Mouse (Mus musculus): ENCODE data around the gene Larp4b.
"Not testable (repeated sequence)": the region's sequence is repeated elsewhere in the genome, so short reads cannot be mapped to it uniquely, and the experiment has no call there.

Larp4b gene

DNA sequence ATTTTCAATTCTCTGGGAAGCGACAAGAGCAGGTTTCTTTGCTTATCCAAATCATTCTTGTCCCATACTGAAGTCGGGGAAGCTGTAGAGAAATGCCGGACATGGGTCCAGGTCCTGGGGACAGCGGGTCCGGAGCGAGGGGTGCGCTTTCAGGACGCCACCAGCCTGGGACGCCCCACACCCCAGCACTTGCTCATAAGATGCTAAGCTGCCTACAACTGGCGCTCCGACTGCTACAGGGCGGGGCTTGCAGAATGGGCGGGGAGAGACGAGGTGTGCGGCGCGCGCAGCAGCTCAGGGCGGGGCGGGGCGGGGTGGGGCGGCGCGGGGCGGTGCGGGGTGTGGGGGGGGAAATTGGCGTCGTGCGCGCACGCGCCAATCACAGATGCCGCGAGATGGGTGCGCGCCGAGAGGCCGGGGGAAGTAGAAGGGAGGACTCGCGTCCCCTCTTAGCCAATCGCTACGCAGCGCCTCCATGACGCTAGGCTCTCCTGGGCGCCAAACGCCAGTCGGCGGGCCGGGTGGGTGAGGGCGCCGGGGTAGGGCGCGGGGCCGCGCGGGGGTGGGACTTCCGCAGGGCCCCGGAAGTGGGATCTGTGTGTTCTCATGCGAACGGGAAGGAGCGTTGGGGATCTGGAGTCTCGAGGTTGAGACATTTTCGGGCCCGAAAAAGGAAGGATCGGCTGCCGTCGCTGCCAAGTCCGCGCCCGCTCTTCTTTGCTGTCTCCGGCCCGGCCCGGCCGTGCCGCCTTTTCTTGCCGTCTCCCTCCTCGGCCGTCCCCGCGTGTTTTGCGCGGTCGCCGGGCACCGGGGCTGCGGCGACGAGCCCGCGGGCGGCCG lies at the start of gene Larp4b:
Gene Larp4b (plus strand): TSS at position 566 of the 840 bp plus-strand sequence.
- peak; percentile 98 for DNase-seq

DNA sequence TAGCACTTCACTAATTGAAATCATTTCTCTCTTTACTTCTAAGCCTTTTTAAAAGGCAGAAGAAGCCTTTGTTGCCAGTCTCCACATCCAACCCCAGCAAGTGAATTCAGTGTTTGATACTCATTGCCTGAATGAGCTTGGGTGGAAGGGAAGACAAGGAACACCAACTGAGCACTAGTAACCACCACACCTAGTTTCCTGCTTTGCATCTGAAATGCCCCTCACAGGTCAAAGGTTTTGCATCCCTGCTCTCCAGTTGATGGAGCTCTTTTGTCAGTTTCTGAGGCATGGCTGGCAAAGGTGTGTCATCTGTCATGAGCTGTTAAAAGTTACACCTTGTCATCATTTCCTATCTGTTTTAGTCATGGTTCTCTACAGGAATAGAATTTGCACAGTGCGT lies 49.0 kb upstream of the Larp4b start:
- DNase-seq: no peak

GRCm38 (mm10) chr13:9052049-9052691 lies 41.5 kb upstream of the Larp4b start:
- not testable (repeated sequence) for DNase-seq

DNA sequence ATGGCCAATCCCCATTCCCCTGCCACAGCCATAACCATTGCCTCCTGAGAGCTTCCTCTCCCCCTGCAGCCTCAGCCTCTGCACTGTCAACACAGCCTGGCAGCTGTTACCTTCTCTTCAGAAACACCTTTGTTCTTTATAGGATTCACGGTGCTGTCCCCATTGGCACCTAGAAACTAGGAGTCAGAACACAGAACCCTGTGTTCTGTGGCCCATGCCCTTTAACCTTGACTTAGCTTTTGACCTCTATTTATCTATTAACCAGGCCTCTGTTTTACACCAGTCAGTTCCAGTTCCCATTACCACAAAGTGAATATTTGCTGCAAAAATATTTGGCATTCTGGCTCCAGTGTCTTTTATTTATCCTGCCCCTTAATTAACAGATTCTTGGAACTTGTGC lies 36.4 kb upstream of the Larp4b start:
- DNase-seq: no peak

GRCm38 (mm10) chr13:9058706-9059105 lies 35.0 kb upstream of the Larp4b start:
- DNase-seq: no peak

- DNase-seq: no peak
Measured at GRCm38 (mm10) chr13:9061394-9061793, 32.3 kb upstream of the Larp4b start.

GRCm38 (mm10) chr13:9064196-9064595 lies 29.5 kb upstream of the Larp4b start:
- no peak for DNase-seq

DNA sequence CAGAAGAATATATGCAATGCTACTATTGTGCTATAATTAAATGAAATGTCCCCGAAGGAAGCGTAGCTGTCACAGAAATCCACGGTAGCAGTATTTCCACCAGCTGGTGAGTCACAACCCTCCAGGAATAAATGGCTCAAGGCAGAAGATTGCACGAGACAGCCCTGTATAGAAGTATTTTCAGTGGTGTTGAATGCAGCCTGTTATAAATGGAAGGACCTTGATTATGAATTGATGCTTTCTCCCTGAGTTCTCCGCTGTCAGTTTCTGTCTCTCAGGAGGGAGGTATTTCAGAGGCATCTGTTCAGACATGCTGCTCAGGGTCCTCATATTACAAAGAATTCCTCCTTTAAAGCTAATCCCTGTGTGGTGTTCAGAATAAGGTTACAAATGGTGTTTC lies 27.6 kb upstream of the Larp4b start:
- no peak for DNase-seq

GRCm38 (mm10) chr13:9071008-9071407 lies 22.7 kb upstream of the Larp4b start:
- DNase-seq: no peak

DNA sequence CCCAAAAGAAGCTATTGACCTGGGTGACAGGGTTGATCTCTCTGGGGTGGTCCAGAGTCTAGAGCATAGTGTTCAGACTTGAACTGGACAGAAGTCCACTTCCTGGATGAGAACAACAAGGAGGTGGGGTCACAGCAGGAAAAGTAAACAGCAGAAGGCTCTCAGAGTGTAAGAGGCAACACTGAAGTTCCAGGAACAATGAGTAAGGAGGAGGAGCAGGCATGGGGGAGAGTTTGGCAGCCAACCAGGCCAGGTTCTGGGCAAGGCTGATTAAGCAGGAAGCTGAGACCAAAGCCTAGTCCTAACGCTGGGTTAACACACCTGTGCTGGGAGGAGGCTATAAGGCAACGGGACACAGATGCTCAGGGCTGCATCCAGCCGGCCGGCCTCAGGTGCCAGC lies 19.9 kb upstream of the Larp4b start:
- no peak for DNase-seq

DNA sequence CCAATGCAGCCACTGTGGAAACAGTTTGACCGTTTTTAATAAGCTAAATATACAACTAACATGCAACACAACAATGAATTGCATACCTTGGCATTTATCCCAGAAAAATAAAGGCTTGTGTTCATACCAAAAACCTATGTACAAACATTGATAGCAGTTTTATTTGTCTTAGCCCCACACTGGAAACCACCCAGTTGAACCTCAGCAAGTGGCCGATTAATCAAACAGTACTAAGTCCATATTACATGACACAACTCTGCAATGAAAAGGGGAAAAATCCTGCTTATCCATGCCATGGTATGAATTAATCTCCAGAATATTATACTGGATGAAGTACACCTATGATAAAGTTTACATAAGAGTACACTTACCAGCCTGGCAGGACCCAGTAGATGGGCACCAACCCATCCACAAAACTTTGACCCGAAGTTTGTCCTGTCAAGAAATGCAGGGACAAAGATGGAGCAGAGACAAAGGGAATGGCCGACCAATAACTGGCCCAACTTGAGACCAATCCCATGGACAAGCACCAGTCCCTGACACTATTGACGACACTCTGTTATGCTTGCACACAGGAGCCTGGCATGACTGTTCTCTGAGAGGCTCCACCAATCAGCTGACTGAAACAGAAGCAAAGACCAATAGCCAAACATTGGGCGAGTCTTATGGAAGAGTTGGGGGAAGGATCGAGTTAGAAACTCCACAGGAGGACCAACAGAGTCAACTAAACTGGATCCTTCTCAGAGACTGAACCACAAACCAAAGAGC lies 17.7 kb upstream of the Larp4b start:
- no peak for DNase-seq

GRCm38 (mm10) chr13:9082128-9082883 lies 11.4 kb upstream of the Larp4b start:
- no peak for DNase-seq

- peak; percentile 67 for DNase-seq
Measured at GRCm38 (mm10) chr13:9094186-9094980, 702 bp downstream of the Larp4b start.

- DNase-seq: no peak
Measured at GRCm38 (mm10) chr13:9099289-9099688, 5.6 kb downstream of the Larp4b start.

GRCm38 (mm10) chr13:9100517-9100916 lies 6.8 kb downstream of the Larp4b start:
- no peak for DNase-seq

- no peak for DNase-seq
Measured at GRCm38 (mm10) chr13:9106246-9106645, 12.6 kb downstream of the Larp4b start.

DNA sequence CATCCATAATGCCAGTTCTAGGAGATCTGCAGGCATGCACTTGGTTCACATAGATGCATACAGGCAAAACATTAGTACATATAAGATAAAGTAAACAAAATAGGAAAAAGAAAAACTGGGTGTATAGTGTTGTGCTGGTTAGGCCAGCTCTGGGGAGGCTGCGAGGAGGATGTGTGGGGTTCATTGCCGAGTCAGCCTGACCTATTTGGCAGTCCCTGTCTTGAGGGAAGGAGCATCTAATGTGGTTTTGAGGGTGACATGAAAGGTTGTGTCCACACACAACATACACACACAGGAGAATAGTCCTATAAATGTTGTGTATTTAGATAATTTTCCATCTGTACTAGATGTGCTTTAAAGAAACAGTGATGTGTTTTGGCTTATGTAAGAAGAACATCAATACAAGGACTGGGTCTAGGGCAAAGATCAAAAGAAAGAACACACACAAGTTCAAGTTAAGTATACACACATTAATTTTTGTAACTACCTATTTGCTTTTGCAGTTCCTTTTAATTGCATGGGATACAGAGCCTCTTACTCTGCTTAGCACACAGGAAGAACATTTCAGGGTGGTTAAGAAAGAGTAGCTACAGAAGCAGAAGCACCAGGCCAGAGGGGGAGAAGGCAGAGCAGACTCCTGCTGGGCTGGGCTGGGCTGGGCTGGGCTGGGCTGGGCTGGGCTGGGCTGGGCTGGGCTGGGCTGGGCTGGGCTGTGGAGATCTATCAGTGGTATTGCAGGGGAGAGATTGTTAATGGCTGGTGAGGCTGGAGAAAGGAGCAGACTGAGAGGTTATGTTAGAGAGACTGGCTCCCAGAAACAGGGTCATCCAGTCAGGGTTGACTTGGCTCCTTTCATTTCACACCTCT lies 13.5 kb downstream of the Larp4b start:
- DNase-seq: no peak

DNA sequence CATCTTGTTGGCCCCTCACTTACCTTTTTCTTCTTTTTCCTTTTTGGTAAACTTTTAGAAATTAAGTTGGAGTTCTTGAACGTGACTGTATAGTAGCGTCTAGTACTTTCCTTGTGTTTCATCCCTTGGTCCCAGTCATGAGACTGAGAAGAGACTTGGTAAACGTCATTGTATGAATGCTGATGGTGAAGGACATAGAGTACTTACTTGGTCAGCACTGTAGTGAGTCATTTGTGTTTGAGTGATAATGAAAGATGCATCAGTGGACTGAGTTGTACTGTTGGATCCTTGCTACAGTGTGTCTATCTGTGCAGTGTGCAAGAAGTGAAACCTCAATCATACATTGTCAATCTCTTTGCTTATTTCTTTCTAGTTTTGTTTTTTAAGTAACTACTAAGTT lies 20.1 kb downstream of the Larp4b start:
- DNase-seq: no peak

GRCm38 (mm10) chr13:9120835-9121542 lies 27.3 kb downstream of the Larp4b start:
- no peak for DNase-seq

DNA sequence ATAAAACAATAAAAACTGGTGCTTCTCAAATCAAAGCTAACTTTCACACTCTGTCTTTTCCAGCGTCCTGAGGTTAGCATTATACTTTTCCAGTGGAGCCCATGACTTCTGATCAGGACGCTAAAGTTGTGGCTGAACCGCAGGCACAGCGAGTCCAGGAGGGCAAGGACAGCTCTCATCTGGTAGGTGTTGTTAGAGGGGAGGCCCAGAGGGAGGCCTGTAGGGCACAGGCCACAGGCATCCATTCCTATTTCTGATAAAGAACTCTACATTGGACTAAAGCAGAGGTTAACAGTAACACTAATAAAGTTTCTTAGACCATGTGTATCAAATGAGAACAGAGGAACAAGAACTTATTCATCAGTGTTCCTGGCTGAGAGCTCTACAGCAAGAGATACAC lies 28.4 kb downstream of the Larp4b start:
- no peak for DNase-seq

Data from kidney, postnatal 10 days (tissue).